Mouse (Mus musculus): ENCODE results near the gene Fam169a.

The Fam169a gene

DNA sequence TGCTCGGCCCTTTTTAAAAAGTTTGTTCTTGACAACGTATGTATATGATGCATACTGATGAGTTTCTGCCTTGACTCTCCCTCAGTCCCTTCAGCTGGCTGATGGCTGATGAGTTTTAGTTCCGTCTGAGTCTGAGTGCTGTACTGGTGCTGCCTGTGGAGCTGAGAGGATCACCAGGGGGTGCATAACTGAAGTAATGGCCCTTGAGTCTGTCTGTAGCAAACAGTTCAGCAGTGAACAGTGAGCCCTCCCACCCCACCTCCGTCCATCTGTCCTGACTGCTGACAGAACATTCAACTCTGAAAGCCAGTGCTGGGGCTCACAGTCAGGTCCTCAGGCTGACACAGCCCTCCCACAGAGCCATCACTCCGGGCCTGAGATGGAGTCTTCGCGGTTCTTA, 111.9 kb downstream of the Fam169a start:
- in situ Hi-C loops (cut with MboI, MseI) = no loop called here

DNA sequence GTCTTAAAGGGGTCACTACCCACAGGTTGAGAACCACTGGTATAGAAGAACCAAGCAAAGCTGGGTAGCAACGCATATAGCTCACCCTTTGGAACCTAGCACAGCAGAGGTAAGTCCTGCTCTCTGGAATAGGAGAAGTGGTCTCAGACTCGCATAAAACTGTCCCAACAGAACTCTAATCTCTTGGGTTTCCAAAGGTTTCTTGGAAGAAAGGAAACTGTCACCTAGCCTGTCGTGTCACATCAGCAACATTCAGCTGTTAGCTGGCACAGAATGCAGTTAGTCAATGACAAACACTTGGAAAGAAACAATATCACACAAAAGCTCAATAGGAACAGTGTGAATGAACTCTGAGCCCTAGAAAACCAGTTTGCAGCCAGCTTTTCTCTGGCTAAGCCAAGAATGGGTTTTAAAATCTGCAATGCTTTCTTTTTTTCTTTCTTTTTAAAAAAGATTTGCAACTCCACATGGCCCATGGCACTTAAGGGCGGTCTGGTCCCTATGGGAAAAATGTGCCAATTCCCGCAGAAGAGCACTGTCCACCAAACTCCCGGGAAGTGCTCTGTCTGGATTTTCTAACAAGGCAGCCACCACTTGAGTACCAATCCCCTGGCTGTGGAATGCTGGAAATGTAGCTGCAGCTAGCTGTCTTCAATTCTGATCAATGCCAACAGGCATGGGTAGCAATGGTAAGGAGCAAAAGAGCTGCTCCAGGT, 113.2 kb downstream of the Fam169a start:
- in situ Hi-C loops (cut with MboI, MseI) = no loop called here
